Mouse (Mus musculus) hindbrain, postnatal 0 days (tissue): ENCODE measurements around the gene Hoxa2. TPM values are rescaled to one million over a fixed set of nuclear protein-coding genes. Genes with fewer than 3 reads are reported as not detected.
A peak's percentile ranks its signal among the peaks of the same experiment; 100 is the strongest.

ENCODE experiments used
- ATAC-seq: fragments of 200-750 bp; cut with Nextera tagmentation; 2 replicates; pipeline ENCODE4 v1.8.0; 2017; ENCODE audit warnings: mild to moderate bottlenecking, moderate TSS enrichment, moderate library complexity
- DNase-seq: peaks from one replicate; pipeline ENCODE4 v3.0.0-alpha.2; 2015; ENCODE audit warnings: low spot score
- H3K27ac ChIP-seq: fragments of 300-500 bp; sonication (generic); 2 replicates; pipeline ENCODE4 v1.5.1; 2014; ENCODE audit warnings: mild to moderate bottlenecking
- H3K27me3 ChIP-seq: fragments of 300-500 bp; sonication (generic); 2 replicates; pipeline ENCODE4 v1.6.1; 2014; ENCODE audit warnings: low read length, mixed read lengths; ENCODE audit not compliant: insufficient read depth
- H3K36me3 ChIP-seq: fragments of 300-500 bp; sonication (generic); 2 replicates; pipeline ENCODE4 v1.6.1; 2014; ENCODE audit warnings: low read length, mixed read lengths; ENCODE audit not compliant: insufficient read depth
- H3K4me1 ChIP-seq: fragments of 300-500 bp; sonication (generic); 2 replicates; pipeline ENCODE4 v1.6.1; 2014; ENCODE audit warnings: antibody characterized with exemption, low read length, mixed read lengths; ENCODE audit not compliant: insufficient read depth
- H3K4me2 ChIP-seq: fragments of 300-500 bp; sonication (generic); 2 replicates; pipeline ENCODE4 v1.6.1; 2014; ENCODE audit warnings: low read depth, mild to moderate bottlenecking, low read length, moderate library complexity, mixed read lengths
- H3K4me3 ChIP-seq: fragments of 300-500 bp; sonication (generic); 2 replicates; pipeline ENCODE4 v1.5.1; 2014; ENCODE audit warnings: low read length
- H3K9ac ChIP-seq: fragments of 300-500 bp; sonication (generic); replicated peaks from 2 replicates; pipeline ENCODE4 v1.6.1; 2014; ENCODE audit warnings: mild to moderate bottlenecking, low read length, moderate library complexity, mixed read lengths
- H3K9me3 ChIP-seq: fragments of 300-500 bp; sonication (generic); 2 replicates; pipeline ENCODE4 v1.6.1; 2016; ENCODE audit warnings: low read length, mixed read lengths
- CTCF ChIP-seq: IDR thresholded peaks from 2 replicates; pipeline ENCODE4 v1.5.1; 2016; ENCODE audit warnings: antibody characterized with exemption, control low read depth, low read depth
- WGBS: fragments of 180-500 bp; shearing (Covaris S2); extraction: QIAGEN DNeasy Blood & Tissue Kit; methylation state at CpG from one replicate; pipeline ENCODE4 v1.1.7; 2014; 5-methylcytosine and 5-hydroxymethylcytosine counted together
- polyA plus RNA-seq: library from polyadenylated mRNA; unstranded; fragments of >200 nt; fragmentation: Nextera tagmentation; extraction: Ambion mirVana; gene quantifications from 2 replicates; pipeline ENCODE4 v1.2.1, GENCODE M21; 2015
- total RNA-seq: library from RNA; depleted of rRNA; stranded (reverse); fragments of >200 nt; gene quantifications from 2 replicates; pipeline ENCODE4 v1.2.3, GENCODE M21; 2014

Hoxa2 gene
- total and polyA plus RNA-seq, 2 experiments from 2014 or later, result 16.3 to 20.3 TPM

DNA sequence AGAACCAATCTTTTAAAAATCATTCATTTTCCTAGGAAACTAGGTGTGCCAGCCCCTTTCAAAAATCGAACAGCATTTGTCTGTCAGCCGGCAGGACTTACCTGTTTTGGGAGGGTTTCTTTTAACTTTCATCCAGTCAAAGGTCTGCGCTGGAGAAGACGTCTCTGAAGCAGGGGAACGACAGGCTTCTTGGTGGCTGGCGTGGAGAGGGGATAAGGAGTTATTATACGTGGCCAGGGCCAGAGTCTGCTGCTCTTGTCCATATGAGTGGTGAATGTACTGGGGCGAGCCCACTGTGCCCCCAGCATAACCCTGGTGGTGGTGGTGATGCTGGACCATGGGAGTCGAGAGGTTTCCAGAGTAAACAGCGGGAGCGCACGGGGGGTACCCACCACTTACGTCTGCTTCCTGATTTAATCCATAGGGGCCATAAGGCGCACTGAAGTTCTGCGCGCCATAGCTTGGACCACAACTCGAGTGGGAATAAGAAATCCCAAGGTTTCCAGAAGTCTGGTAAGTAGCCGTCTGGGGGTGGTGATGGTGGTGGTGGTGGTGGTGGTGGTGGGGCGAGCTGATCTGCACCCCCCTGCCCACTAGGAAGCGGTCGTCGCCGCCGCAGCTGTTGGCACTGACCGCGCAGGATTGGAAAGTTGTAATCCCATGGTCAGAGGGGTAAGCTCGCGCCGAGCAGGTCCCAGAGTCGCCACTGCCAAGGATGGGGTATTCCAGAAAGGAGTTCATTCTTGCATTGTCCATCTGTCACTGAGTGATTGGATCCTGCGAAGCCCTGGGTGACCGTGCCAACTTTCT, 7.0 kb downstream of the Hoxa2 start:
- Histone ChIP-seq H3K27me3 (peaks cover 69% of the 10 kb centered on the region), H3K9ac (no peak overlapping the region), H3K4me3 (peak overlapping the region; percentile 67), H3K27ac (no peak overlapping the region), H3K4me2 (peak overlapping the region; percentile 93), H3K4me1 (no peaks in the 10 kb centered on the region), H3K9me3 (no peaks in the 10 kb centered on the region), H3K36me3 (no peaks in the 10 kb centered on the region)
- ATAC-seq (peak; percentile 1; the same call in 1 of the 2 replicates), DNase-seq (no peak)
- WGBS, result 2% methylated on average over 32 of the region's 32 CpGs
- TF ChIP-seq CTCF, result no peak

DNA sequence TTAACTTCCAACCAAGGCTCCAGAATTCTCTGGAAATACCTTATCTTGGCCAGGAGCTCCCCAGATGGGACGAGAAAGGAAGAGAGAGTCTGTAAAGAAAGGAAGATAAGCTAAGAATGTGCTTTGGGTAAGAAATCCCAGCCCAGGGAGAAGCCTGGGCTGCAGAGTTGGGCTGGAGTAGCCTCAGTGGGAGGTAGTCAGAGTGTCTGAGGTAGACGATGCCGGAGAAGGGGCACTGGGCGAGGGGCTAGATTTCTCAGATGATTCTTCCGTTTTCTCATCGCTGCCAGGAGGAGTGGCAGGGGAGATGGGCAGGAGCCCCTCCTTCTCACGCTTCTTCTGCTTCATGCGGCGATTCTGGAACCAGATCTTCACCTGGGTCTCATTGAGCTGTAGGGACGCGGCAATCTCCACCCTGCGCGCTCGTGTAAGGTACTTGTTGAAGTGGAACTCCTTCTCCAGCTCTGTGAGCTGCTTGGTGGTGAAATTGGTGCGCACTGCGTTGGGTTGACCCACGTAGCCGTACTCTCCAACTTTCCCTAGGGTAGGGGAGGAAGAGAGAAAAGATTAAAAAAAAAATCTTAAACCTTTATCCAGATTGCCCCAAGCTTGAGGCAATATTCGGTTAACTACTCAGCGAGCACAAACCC, 8.0 kb downstream of the Hoxa2 start:
- no peaks in the 10 kb centered on the region for H3K4me1 ChIP-seq
- H3K27me3 ChIP-seq, result peaks cover 79% of the 10 kb centered on the region
- no peak overlapping the region for H3K27ac ChIP-seq
- H3K36me3 ChIP-seq, result no peaks in the 10 kb centered on the region
- no peaks in the 10 kb centered on the region for H3K9me3 ChIP-seq
- TF ChIP-seq CTCF, result no peak
- ATAC-seq (no peak), DNase-seq (no peak)
- 17% methylated on average over 20 of the region's 20 CpGs for WGBS
- H3K4me3 ChIP-seq, result peak overlapping the region; percentile 67
- H3K9ac ChIP-seq, result no peak overlapping the region
- H3K4me2 ChIP-seq, result peak overlapping the region; percentile 93

DNA sequence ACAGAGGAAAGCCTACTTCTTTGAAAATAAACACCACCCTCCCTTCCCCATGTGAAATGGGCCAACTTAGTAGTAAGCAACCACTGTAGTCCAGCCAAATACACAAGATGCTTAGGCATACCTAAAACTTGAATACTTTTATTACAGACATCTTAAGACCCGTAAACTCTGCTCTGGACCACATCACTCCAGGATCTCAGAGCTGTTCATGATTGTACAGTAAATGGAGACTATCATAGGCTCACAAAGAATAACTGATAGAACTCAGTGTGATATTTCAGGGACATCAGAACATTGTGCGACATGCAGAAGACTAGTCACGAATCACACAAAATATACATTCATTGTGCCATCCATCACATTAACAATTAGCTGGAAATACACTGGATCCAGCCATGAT, 9.2 kb downstream of the Hoxa2 start:
- H3K27me3 ChIP-seq, result peaks cover 86% of the 10 kb centered on the region
- no peaks in the 10 kb centered on the region for H3K9me3 ChIP-seq
- H3K9ac ChIP-seq, result no peak overlapping the region
- DNase-seq (no peak), ATAC-seq (no peak)
- no peak for TF ChIP-seq CTCF
- 61% methylated on average over 3 of the region's 3 CpGs for WGBS
- no peaks in the 10 kb centered on the region for H3K4me1 ChIP-seq
- H3K4me3 ChIP-seq, result no peak overlapping the region
- H3K4me2 ChIP-seq, result no peak overlapping the region
- H3K36me3 ChIP-seq, result no peaks in the 10 kb centered on the region
- H3K27ac ChIP-seq, result no peak overlapping the region

DNA sequence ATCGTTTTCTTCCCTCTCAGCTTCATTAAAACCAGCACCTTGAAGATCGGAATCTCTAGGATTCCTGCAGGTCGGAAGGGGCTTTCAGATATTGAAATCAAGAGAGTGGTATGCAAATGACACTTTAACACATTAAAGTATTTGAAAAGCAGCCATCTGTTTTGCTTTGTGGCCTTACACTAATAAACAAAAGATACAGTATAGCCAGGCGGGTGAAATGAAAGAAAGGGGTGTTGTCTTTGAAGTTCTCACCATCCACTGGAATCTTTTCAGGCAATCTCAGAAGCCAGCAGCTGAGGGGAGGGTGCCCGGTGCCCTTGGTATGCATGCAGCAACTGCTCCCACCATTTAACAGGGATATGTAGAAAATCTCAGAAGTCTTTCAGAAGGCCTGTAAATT, 10.6 kb downstream of the Hoxa2 start:
- Histone ChIP-seq H3K9me3 (no peaks in the 10 kb centered on the region), H3K4me2 (no peak overlapping the region), H3K27ac (no peak overlapping the region), H3K4me3 (no peak overlapping the region), H3K4me1 (no peaks in the 10 kb centered on the region), H3K36me3 (no peaks in the 10 kb centered on the region), H3K27me3 (peaks cover 86% of the 10 kb centered on the region), H3K9ac (no peak overlapping the region)
- DNase-seq (no peak), ATAC-seq (no peak)
- TF ChIP-seq CTCF, result no peak
- WGBS, result 23% methylated on average over 5 of the region's 5 CpGs

DNA sequence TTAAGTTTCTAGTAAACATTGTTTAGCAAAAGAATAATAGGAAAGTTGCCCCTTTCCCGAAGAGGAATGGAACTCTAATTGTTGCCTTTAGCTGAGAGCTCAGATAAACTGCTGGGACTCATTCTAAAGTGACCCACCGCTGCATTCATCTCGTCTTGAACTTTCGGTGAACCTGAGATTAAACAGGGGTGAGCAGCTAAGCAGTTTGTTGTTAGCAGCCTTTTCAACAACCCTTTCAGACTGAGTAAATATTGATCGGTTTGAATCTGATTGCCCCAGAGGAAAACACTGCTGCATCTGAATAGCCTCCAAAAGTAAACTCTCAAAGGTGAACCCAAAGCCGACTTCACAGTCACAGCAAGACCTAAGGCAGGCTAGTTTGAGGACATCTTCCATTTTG, 11.4 kb downstream of the Hoxa2 start:
- H3K4me2 ChIP-seq, result no peak overlapping the region
- H3K4me3 ChIP-seq, result no peak overlapping the region
- H3K9ac ChIP-seq, result no peak overlapping the region
- H3K27ac ChIP-seq, result no peak overlapping the region
- DNase-seq, result no peak
- 10% methylated on average over 6 of the region's 6 CpGs for WGBS
- no peak for TF ChIP-seq CTCF
- H3K9me3 ChIP-seq, result no peaks in the 10 kb centered on the region
- no peaks in the 10 kb centered on the region for H3K4me1 ChIP-seq
- H3K27me3 ChIP-seq, result peaks cover 79% of the 10 kb centered on the region
- ATAC-seq, result no peak
- no peaks in the 10 kb centered on the region for H3K36me3 ChIP-seq

DNA sequence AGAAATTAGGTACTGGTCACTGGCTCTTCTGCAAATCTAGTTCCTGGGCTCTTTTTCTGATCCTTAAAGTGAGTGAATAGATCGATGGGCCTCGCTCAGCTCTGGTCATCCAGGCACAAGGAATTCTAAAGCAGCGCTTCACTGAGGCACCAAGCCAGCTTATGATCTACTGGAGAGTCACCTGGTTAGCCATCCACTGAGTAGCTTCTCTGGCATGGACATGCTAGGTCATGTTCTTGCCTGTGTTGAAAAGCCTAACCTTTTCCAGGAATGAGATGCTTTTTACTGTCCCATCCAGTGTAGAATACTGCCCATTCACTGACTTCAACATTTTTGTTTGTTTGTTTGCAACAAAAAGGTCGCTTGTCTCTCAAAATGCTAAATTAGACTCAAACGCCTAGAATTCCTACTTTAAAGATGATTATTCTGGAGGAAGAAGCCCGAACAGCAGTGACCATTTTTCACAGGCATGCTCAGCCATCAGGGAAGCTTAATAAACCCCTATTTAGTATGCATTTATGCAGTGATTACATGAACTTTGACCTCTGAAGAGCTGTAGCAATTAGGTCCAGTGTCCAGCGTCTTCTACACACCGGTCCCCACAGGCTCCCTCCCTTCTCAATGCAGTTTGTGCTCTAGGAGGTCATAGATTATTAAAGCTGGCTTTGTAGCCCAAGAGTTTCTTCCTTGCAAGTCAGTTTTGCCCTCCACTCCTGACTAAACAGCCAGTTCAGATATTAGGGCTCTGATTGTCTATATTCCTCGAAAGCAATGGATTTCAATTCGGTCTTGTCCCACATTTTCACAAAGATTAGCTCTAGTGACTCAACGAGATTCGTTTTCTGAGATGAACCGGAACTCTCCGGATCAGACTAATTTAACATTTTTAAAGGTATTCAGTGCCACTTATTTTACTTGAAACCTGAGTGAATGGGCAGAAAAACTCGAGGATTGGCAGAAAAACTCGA, 12.1 kb downstream of the Hoxa2 start:
- no peaks in the 10 kb centered on the region for H3K9me3 ChIP-seq
- DNase-seq (no peak), ATAC-seq (no peak)
- peaks cover 76% of the 10 kb centered on the region for H3K27me3 ChIP-seq
- H3K36me3 ChIP-seq, result no peaks in the 10 kb centered on the region
- no peaks in the 10 kb centered on the region for H3K4me1 ChIP-seq
- no peak overlapping the region for H3K4me3 ChIP-seq
- H3K27ac ChIP-seq, result no peak overlapping the region
- H3K4me2 ChIP-seq, result no peak overlapping the region
- 16% methylated on average over 16 of the region's 16 CpGs for WGBS
- no peak overlapping the region for H3K9ac ChIP-seq
- no peak for TF ChIP-seq CTCF
